Mouse (Mus musculus): ENCODE results near the gene Slc38a4. TPM values are rescaled to one million over a fixed set of nuclear protein-coding genes. Genes with fewer than 3 reads are reported as not detected.

Slc38a4 gene
- polyA plus RNA-seq, 1 experiment = 187 TPM

DNA sequence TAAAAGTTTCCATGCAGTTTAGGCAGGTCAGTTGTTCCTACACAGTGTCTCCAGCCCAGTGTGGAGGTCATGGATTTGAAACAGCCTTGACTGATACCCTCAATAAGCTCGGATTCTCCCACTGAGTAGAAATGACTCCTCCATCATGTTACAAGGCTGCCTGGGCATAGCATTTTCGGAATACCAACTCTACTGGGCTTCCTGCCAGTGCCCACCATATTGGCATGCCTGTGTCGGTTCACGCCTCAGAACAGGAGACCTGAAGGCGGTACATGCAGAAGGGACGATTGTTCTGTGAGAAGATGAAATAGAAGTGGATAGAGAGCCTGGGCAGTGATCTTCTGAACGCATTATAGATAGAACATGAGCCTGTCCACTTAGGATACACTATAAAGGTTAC is 53.9 kb downstream of the Slc38a4 start:
- TF ChIP-seq POLR2A (IDR thresholded peaks at IDR 0.05; ENCODE audit: insufficient read depth, low read length) (no peak), EP300 (IDR thresholded peaks at IDR 0.05; ENCODE audit: insufficient read depth, low read depth, low read length) (no peak), CTCF (IDR thresholded peaks at IDR 0.05; ENCODE audit: low read depth, low read length) (no peak)
- Histone ChIP-seq H3K36me3 (ENCODE audit: control insufficient read depth, insufficient read depth, low read length, poor library complexity, severe bottlenecking) (peaks cover 58% of the 10 kb centered on the region), H3K9ac (ENCODE audit: low read depth, poor library complexity, severe bottlenecking) (no peak overlapping the region), H3K27ac (ENCODE audit: insufficient read depth, low read length) (no peak overlapping the region), H3K9me3 (replicated peaks; ENCODE audit: control insufficient read depth, insufficient read depth, low read length, poor library complexity, severe bottlenecking) (no peaks in the 10 kb centered on the region), H3K4me3 (ENCODE audit: low read depth, low read length) (no peak overlapping the region), H3K4me1 (ENCODE audit: control insufficient read depth, insufficient read depth, low read length) (no peaks in the 10 kb centered on the region), H3K27me3 (ENCODE audit: control insufficient read depth, insufficient read depth, low read length, poor library complexity, severe bottlenecking) (no peaks in the 10 kb centered on the region)

DNA sequence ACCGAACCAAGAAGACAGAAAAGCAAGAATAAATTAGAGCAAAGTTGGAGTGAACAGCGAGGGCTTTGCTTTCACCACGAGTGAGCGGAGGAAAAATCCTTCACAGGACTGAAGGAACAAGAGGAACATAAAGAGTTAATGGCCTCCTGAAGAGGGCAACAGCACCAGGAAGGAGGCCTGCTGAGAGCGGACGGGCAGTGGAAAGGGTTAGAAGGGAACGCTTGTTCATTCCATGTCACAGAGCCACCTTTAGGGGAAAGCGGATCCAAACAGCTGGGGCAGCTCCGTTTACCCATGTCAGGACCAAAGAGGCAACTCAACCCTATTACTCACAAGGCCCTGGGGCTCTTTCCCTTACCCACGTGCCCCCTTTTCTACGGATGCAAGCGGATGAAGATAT is 54.3 kb downstream of the Slc38a4 start:
- no peak overlapping the region for H3K27ac ChIP-seq (ENCODE audit: insufficient read depth, low read length)
- H3K4me3 ChIP-seq (ENCODE audit: low read depth, low read length) = no peak overlapping the region
- TF ChIP-seq EP300 (IDR thresholded peaks at IDR 0.05; ENCODE audit: insufficient read depth, low read depth, low read length) (no peak), POLR2A (IDR thresholded peaks at IDR 0.05; ENCODE audit: insufficient read depth, low read length) (no peak), CTCF (IDR thresholded peaks at IDR 0.05; ENCODE audit: low read depth, low read length) (no peak)
- no peaks in the 10 kb centered on the region for H3K27me3 ChIP-seq (ENCODE audit: control insufficient read depth, insufficient read depth, low read length, poor library complexity, severe bottlenecking)
- H3K9me3 ChIP-seq (replicated peaks; ENCODE audit: control insufficient read depth, insufficient read depth, low read length, poor library complexity, severe bottlenecking) = no peaks in the 10 kb centered on the region
- H3K36me3 ChIP-seq (ENCODE audit: control insufficient read depth, insufficient read depth, low read length, poor library complexity, severe bottlenecking) = peaks cover 59% of the 10 kb centered on the region
- H3K4me1 ChIP-seq (ENCODE audit: control insufficient read depth, insufficient read depth, low read length) = no peaks in the 10 kb centered on the region
- no peak overlapping the region for H3K9ac ChIP-seq (ENCODE audit: low read depth, poor library complexity, severe bottlenecking)

GRCm38 (mm10) chr15:97000319-97001251 is 55.2 kb downstream of the Slc38a4 start:
- Histone ChIP-seq H3K9ac (ENCODE audit: low read depth, poor library complexity, severe bottlenecking) (no peak overlapping the region), H3K9me3 (replicated peaks; ENCODE audit: control insufficient read depth, insufficient read depth, low read length, poor library complexity, severe bottlenecking) (no peaks in the 10 kb centered on the region)

DNA sequence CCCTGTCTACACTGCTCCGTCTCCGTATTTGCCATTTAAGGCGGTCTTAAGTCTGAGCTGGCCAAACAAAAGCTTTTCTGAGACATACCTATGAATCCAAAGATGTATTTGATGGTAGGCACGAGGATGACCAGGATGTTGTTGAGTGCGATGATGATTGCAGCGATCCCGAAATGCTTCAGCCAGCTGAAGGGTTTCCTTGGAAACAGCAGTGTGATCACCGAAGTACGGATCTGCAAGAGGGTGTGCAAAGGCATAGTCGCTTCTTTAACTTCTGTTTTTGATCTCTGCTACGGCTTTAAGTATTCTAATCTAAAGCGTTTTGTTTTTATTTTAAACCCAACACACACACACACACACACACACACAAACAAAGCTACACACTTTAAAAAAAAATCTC is 56.4 kb downstream of the Slc38a4 start:
- Histone ChIP-seq H3K9me3 (replicated peaks; ENCODE audit: control insufficient read depth, insufficient read depth, low read length, poor library complexity, severe bottlenecking) (no peaks in the 10 kb centered on the region), H3K9ac (ENCODE audit: low read depth, poor library complexity, severe bottlenecking) (no peak overlapping the region), H3K36me3 (ENCODE audit: control insufficient read depth, insufficient read depth, low read length, poor library complexity, severe bottlenecking) (peaks cover 56% of the 10 kb centered on the region), H3K4me3 (ENCODE audit: low read depth, low read length) (no peak overlapping the region), H3K27me3 (ENCODE audit: control insufficient read depth, insufficient read depth, low read length, poor library complexity, severe bottlenecking) (no peaks in the 10 kb centered on the region), H3K4me1 (ENCODE audit: control insufficient read depth, insufficient read depth, low read length) (no peaks in the 10 kb centered on the region), H3K27ac (ENCODE audit: insufficient read depth, low read length) (no peak overlapping the region)
- no peak for TF ChIP-seq EP300 (IDR thresholded peaks at IDR 0.05; ENCODE audit: insufficient read depth, low read depth, low read length)
- TF ChIP-seq POLR2A (IDR thresholded peaks at IDR 0.05; ENCODE audit: insufficient read depth, low read length) = no peak
- no peak for TF ChIP-seq CTCF (IDR thresholded peaks at IDR 0.05; ENCODE audit: low read depth, low read length)

More at GRCm38 (mm10) chr15:97000319-97001251, 55.2 kb downstream of the Slc38a4 start:
- TF ChIP-seq EP300 (IDR thresholded peaks at IDR 0.05; ENCODE audit: insufficient read depth, low read depth, low read length) (no peak), CTCF (IDR thresholded peaks at IDR 0.05; ENCODE audit: low read depth, low read length) (no peak), POLR2A (IDR thresholded peaks at IDR 0.05; ENCODE audit: insufficient read depth, low read length) (no peak)
- Histone ChIP-seq H3K36me3 (ENCODE audit: control insufficient read depth, insufficient read depth, low read length, poor library complexity, severe bottlenecking) (peaks cover 57% of the 10 kb centered on the region), H3K27me3 (ENCODE audit: control insufficient read depth, insufficient read depth, low read length, poor library complexity, severe bottlenecking) (no peaks in the 10 kb centered on the region), H3K27ac (ENCODE audit: insufficient read depth, low read length) (no peak overlapping the region), H3K4me3 (ENCODE audit: low read depth, low read length) (no peak overlapping the region), H3K4me1 (ENCODE audit: control insufficient read depth, insufficient read depth, low read length) (no peaks in the 10 kb centered on the region)

DNA sequence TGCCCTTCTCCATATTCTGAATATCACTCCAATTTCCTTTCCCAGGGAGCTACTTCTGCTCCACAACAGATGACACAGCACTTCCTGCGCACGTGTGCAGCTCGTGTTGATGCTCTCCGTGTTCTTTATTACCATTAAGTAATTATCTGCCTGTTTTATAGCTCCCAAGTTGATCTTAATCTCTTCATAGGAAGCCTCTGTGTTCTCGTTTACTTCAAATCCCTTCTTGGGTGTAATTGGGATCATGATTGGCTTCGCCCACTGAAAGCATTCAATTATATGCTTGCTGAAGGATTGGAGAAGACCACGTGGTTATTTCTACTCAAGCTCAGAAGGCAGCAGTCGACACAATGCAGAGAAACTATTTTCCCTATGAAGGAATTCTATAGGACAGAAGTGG is 70.1 kb downstream of the Slc38a4 start:
- Histone ChIP-seq H3K4me1 (ENCODE audit: control insufficient read depth, insufficient read depth, low read length) (no peaks in the 10 kb centered on the region), H3K9me3 (replicated peaks; ENCODE audit: control insufficient read depth, insufficient read depth, low read length, poor library complexity, severe bottlenecking) (no peaks in the 10 kb centered on the region; the same call in 1 of the 2 replicates), H3K4me3 (ENCODE audit: low read depth, low read length) (no peak overlapping the region), H3K36me3 (ENCODE audit: control insufficient read depth, insufficient read depth, low read length, poor library complexity, severe bottlenecking) (no peaks in the 10 kb centered on the region), H3K9ac (ENCODE audit: low read depth, poor library complexity, severe bottlenecking) (no peak overlapping the region), H3K27ac (ENCODE audit: insufficient read depth, low read length) (no peak overlapping the region), H3K27me3 (ENCODE audit: control insufficient read depth, insufficient read depth, low read length, poor library complexity, severe bottlenecking) (no peaks in the 10 kb centered on the region)
- TF ChIP-seq POLR2A (IDR thresholded peaks at IDR 0.05; ENCODE audit: insufficient read depth, low read length) (no peak), EP300 (IDR thresholded peaks at IDR 0.05; ENCODE audit: insufficient read depth, low read depth, low read length) (no peak), CTCF (IDR thresholded peaks at IDR 0.05; ENCODE audit: low read depth, low read length) (no peak)

All from ES-Bruce4 (cell line).